Mouse (Mus musculus): ENCODE measurements around the gene Plac8. TPM values are rescaled to one million over a fixed set of nuclear protein-coding genes. Genes with fewer than 3 reads are reported as not detected.

Plac8 gene
- total RNA-seq (2023; ENCODE audit: inconsistent age), result 436 to 464 TPM (median 452 TPM) in 4 replicates

DNA sequence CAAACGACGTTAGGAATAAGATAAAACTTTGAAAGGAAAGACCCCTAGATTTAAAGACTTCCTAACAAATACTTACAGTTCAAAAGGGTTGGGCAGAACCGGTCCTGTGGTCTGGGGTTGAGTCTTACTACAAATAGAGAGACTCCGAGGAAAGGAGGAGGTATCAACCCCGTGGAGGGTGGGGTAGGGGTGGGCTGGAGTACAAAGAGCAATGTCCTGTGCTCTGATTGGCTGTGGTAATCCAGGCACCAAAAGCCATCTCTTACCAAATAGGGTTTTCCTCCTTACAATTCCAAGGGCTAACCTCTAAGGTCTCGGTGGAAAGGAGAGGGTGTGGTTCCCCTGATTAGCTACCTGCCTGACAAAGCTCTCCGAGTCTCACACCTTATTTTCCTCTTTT lies at the start of gene Plac8:
Gene Plac8 (minus strand): TSS at position 177 of the 400 bp plus-strand sequence.

DNA sequence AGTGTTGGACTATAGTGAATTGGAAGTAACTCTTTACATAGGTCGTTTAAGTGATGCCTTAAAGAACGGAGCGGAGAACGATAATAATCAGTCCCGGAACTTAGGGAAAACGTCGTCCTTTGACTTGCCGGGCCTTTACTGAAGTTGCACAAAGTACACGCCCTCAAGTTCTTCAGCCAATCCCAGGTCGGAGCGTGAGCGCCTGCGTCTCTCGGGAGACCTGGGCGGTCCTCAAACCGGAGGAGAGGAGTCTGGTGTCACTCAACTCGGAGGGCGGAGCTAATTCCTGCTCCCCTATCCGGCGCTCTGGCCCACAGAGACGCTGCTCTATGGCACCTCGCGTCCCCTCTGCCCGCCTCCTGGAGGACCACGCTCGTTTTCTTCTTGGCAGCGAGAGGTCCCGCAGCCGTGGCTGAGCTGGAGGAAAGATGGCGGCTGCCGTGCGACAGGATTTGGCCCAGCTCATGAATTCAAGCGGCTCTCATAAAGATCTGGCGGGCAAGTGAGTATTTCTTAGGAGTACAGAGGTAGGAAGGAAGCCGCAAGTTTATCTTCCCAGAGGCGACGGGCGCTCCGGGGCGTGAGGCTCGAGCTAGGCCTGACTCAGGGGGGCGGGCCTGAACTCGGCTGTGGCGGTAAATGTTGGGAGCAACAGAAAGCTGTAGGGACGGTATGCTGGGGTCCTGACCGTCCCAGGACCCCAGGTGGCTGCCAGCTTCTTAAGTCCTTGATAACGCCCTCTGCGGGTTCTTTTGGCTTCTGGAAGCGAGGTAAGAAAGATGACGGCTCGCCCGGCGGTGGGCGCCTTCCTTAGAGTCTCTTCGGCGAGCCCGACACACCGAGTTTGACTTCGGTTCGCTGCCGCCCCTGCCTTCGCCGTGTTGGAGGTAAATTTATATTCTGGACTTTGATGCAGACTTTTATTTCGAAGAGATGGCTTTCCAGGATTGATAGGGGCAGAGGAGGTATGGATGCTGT lies 53.7 kb downstream of the Plac8 start, which contains the start of gene Cops4:
Gene Cops4 (plus strand): TSS at position 261 of the 978 bp plus-strand sequence.

Other genes starting within 250 kb of the Plac8 start
- 133 to 156 TPM (median 152 TPM) in 4 replicates for gene Sec31a, start 156.0 kb downstream of the Plac8 start, total RNA-seq (2023; ENCODE audit: inconsistent age)
- 18.3 to 32.7 TPM (median 25.2 TPM) in 4 replicates for gene Lin54, start 71.6 kb downstream of the Plac8 start, total RNA-seq (2023; ENCODE audit: inconsistent age)
- 72.2 to 75.4 TPM (median 74.6 TPM) in 4 replicates for gene Cops4, start 53.9 kb downstream of the Plac8 start, total RNA-seq (2023; ENCODE audit: inconsistent age)
- gene Coq2, start 102.9 kb upstream of the Plac8 start, total RNA-seq (2023; ENCODE audit: inconsistent age), result 49.1 to 52.3 TPM (median 51.5 TPM) in 4 replicates
- 14.0 to 18.6 TPM (median 15.0 TPM) in 4 replicates for gene Hpse, start 147.5 kb upstream of the Plac8 start, total RNA-seq (2023; ENCODE audit: inconsistent age)
- gene Helq, start 226.4 kb upstream of the Plac8 start, total RNA-seq (2023; ENCODE audit: inconsistent age), result 26.0 to 30.7 TPM (median 27.8 TPM) in 4 replicates
- gene Mrps18c, start 226.4 kb upstream of the Plac8 start, total RNA-seq (2023; ENCODE audit: inconsistent age), result 57.0 to 67.4 TPM (median 63.4 TPM) in 4 replicates
- 13.3 to 18.4 TPM (median 17.1 TPM) in 4 replicates for gene Abraxas1, start 248.7 kb upstream of the Plac8 start, total RNA-seq (2023; ENCODE audit: inconsistent age)